Mouse (Mus musculus): ENCODE results near the gene E330014E10Rik. TPM values are rescaled to one million over a fixed set of nuclear protein-coding genes. Genes with fewer than 3 reads are reported as not detected.
"Not testable (repeated sequence)": the region's sequence is repeated elsewhere in the genome, so short reads cannot be mapped to it uniquely, and the experiment has no call there.

The E330014E10Rik gene
- total RNA-seq (2021) = not detected
- long read RNA-seq, experiment 1 = 0 reads
- long read RNA-seq, experiment 2 = 0 reads

- intact Hi-C loops (cut with DNase I; ENCODE audit: low total_unique reads); DNase-seq: not testable (repeated sequence)
Observed at GRCm38 (mm10) chr5:95775690-95776089, at the start of gene E330014E10Rik. Gene E330014E10Rik (plus strand): TSS chr5:95775990.

- DNase-seq; intact Hi-C loops (cut with DNase I; ENCODE audit: low total_unique reads): not testable (repeated sequence)
Observed at GRCm38 (mm10) chr5:95736073-95736472, 39.7 kb upstream of the E330014E10Rik start, which contains the start of gene Gm7978. Gene Gm7978 (minus strand): TSS chr5:95736173.

GRCm38 (mm10) chr5:95741714-95742113 lies 34.1 kb upstream of the E330014E10Rik start, which contains the start of gene Gm7982:
Gene Gm7982 (plus strand): TSS chr5:95742014.
- intact Hi-C loops (cut with DNase I; ENCODE audit: low total_unique reads); DNase-seq: not testable (repeated sequence)

DNA sequence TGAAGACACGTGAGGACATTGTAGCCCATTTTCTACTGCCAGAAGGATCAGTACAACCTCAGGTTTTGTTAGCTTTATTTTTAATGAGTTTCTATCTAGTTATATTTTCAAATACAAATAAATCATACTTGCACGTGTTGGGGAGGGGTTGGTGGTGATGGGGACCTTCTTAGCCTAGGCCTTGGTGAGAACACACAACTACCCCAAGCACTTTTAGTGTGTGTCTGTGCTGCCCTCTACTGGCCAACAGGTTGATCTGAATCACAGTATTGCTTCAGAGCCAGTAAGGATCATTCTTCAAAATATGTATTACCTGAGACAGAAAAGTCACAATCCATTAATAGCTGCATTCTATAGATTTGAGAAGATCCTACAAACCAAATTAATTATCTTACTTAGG lies 35.1 kb downstream of the E330014E10Rik start:
- intact Hi-C loops (cut with DNase I; ENCODE audit: low total_unique reads) = not testable (repeated sequence)

GRCm38 (mm10) chr5:95836580-95836979 lies 60.8 kb downstream of the E330014E10Rik start:
- intact Hi-C loops (cut with DNase I; ENCODE audit: low total_unique reads) = no loop called here
- no peak for DNase-seq

More for the DNA sequence above, 35.1 kb downstream of the E330014E10Rik start:
- not testable (repeated sequence) for DNase-seq

DNA sequence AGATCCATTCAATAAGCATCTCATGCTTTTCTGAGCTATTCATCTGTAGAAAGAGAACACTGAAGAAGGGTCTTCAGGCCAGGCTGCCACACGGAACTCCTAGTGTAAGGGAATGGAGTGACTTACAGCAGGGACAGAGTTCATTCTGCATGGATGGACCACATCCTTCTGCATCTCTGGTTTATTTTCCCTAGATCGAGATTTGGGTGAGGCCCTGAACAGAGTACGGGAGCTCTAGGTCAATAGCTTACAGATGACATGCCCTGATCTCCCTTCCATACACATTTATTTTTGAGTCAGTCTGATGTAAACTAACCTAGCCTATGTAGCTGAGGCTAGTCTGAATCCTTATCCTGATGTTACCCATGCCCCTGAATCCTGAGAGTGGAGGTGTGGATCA lies 78.2 kb downstream of the E330014E10Rik start:
- no peak for DNase-seq
- intact Hi-C loops (cut with DNase I; ENCODE audit: low total_unique reads) = no loop called here

Other genes starting within 250 kb of the E330014E10Rik start
- not detected for gene Gm7971, start 181.1 kb upstream of the E330014E10Rik start, total RNA-seq (2021)
- not detected for gene Gm7978, start 39.8 kb upstream of the E330014E10Rik start, total RNA-seq (2021)
- not detected for gene Gm7982, start 34.0 kb upstream of the E330014E10Rik start, total RNA-seq (2021)
- not detected for gene Cxcl13, start 181.0 kb downstream of the E330014E10Rik start, total RNA-seq (2021)

Data from gastrocnemius, postnatal 14 days (tissue).